Mouse (Mus musculus) kidney, embryonic 14.5 days (tissue): ENCODE measurements around the gene Ero1l. TPM values are rescaled to one million over a fixed set of nuclear protein-coding genes. Genes with fewer than 3 reads are reported as not detected.

Experiments
- ATAC-seq: fragments of 200-750 bp; cut with Nextera tagmentation; 2 replicates; pipeline ENCODE4 v1.8.0; 2017; ENCODE audit warnings: moderate number of reproducible peaks, mild to moderate bottlenecking, moderate TSS enrichment, moderate library complexity; ENCODE audit not compliant: low FRiP score, low TSS enrichment
- H3K27ac ChIP-seq: fragments of 300-500 bp; sonication (generic); 2 replicates; pipeline ENCODE4 v1.5.1; 2014; ENCODE audit warnings: low read depth, mild to moderate bottlenecking, low read length, moderate library complexity, mixed read lengths
- H3K27me3 ChIP-seq: fragments of 300-500 bp; sonication (generic); 2 replicates; pipeline ENCODE4 v1.6.1; 2014; ENCODE audit warnings: mild to moderate bottlenecking, low read length; ENCODE audit not compliant: control insufficient read depth, insufficient read depth
- H3K36me3 ChIP-seq: fragments of 300-500 bp; sonication (generic); 2 replicates; pipeline ENCODE4 v1.6.1; 2014; ENCODE audit warnings: low read length, mixed read lengths; ENCODE audit not compliant: control insufficient read depth, insufficient read depth
- H3K4me1 ChIP-seq: fragments of 300-500 bp; sonication (generic); 2 replicates; pipeline ENCODE4 v1.6.1; 2014; ENCODE audit warnings: low read length, mixed read lengths; ENCODE audit not compliant: control insufficient read depth, insufficient read depth
- H3K4me2 ChIP-seq: fragments of 300-500 bp; sonication (generic); replicated peaks from 2 replicates; pipeline ENCODE4 v1.6.1; 2014; ENCODE audit warnings: low read depth, mild to moderate bottlenecking, low read length
- H3K4me3 ChIP-seq: fragments of 300-500 bp; sonication (generic); 2 replicates; pipeline ENCODE4 v1.5.1; 2014; ENCODE audit warnings: mild to moderate bottlenecking, low read length
- H3K9ac ChIP-seq: fragments of 300-500 bp; sonication (generic); 2 replicates; pipeline ENCODE4 v1.6.1; 2014; ENCODE audit warnings: low read depth, mild to moderate bottlenecking, low read length, moderate library complexity
- H3K9me3 ChIP-seq: fragments of 300-500 bp; sonication (generic); 2 replicates; pipeline ENCODE4 v1.6.1; 2016; ENCODE audit warnings: low read length; ENCODE audit not compliant: control insufficient read depth
- WGBS: fragments of 180-500 bp; shearing (Covaris S2); extraction: QIAGEN DNeasy Blood & Tissue Kit; methylation state at CpG from one replicate; pipeline ENCODE4 v1.1.7; 2014; 5-methylcytosine and 5-hydroxymethylcytosine counted together
- polyA plus RNA-seq: library from polyadenylated mRNA; unstranded; fragments of >200 nt; fragmentation: Nextera tagmentation; extraction: Ambion mirVana; gene quantifications from 2 replicates; pipeline ENCODE4 v1.2.1, GENCODE M21; 2014

Gene Ero1l
- polyA plus RNA-seq, 1 experiment from 2014 or later, result 30.3 TPM

- Histone ChIP-seq H3K4me1 (no peaks in the 10 kb centered on the region), H3K27ac (no peak overlapping the region), H3K36me3 (no peaks in the 10 kb centered on the region), H3K9me3 (no peaks in the 10 kb centered on the region), H3K4me3 (no peak overlapping the region), H3K27me3 (no peaks in the 10 kb centered on the region), H3K9ac (no peak overlapping the region), H3K4me2 (no peak overlapping the region)
- 84% methylated on average over 3 of the region's 3 CpGs for WGBS
- ATAC-seq, result no peak
These were observed 54.6 kb downstream of the Ero1l start for GRCm38 (mm10) chr14:45263831-45264592.

- no peak overlapping the region for H3K4me2 ChIP-seq
- ATAC-seq, result no peak
- H3K36me3 ChIP-seq, result no peaks in the 10 kb centered on the region
- H3K27me3 ChIP-seq, result no peaks in the 10 kb centered on the region
- no peak overlapping the region for H3K9ac ChIP-seq
- WGBS, result 90% methylated on average over 4 of the region's 4 CpGs
- no peak overlapping the region for H3K4me3 ChIP-seq
- H3K9me3 ChIP-seq, result no peaks in the 10 kb centered on the region
- H3K4me1 ChIP-seq, result no peaks in the 10 kb centered on the region
- H3K27ac ChIP-seq, result no peak overlapping the region
These were observed 67.0 kb downstream of the Ero1l start for GRCm38 (mm10) chr14:45251548-45252076.

GRCm38 (mm10) chr14:45241613-45242012 is 77.0 kb downstream of the Ero1l start:
- no peak overlapping the region for H3K9ac ChIP-seq
- H3K4me2 ChIP-seq, result no peak overlapping the region
- no peak overlapping the region for H3K27ac ChIP-seq
- H3K9me3 ChIP-seq, result no peaks in the 10 kb centered on the region
- WGBS, result 50% methylated on average over 1 of the region's 1 CpGs
- no peaks in the 10 kb centered on the region for H3K27me3 ChIP-seq
- H3K4me1 ChIP-seq, result no peaks in the 10 kb centered on the region
- H3K36me3 ChIP-seq, result no peaks in the 10 kb centered on the region
- H3K4me3 ChIP-seq, result no peak overlapping the region
- no peak for ATAC-seq

- Histone ChIP-seq H3K9ac (no peak overlapping the region), H3K4me2 (no peak overlapping the region), H3K4me3 (no peak overlapping the region), H3K27me3 (no peaks in the 10 kb centered on the region), H3K27ac (no peak overlapping the region), H3K4me1 (no peaks in the 10 kb centered on the region), H3K36me3 (no peaks in the 10 kb centered on the region), H3K9me3 (no peaks in the 10 kb centered on the region)
- 69% methylated on average over 2 of the region's 2 CpGs for WGBS
- ATAC-seq, result no peak
These were observed 79.5 kb downstream of the Ero1l start for GRCm38 (mm10) chr14:45239042-45239441.

Other genes with a start within 250 kb of the Ero1l start
- gene Gpr137c, start 99.1 kb downstream of the Ero1l start, polyA plus RNA-seq, result 2.3 and 3.9 TPM in 2 replicates
- 8.6 and 14.2 TPM in 2 replicates for gene Txndc16, start 98.4 kb downstream of the Ero1l start, polyA plus RNA-seq
- gene Psmc6, start 11.0 kb upstream of the Ero1l start, polyA plus RNA-seq, result 198 and 227 TPM in 2 replicates
- 70.9 and 81.2 TPM in 2 replicates for gene Styx, start 32.3 kb upstream of the Ero1l start, polyA plus RNA-seq
- gene Gnpnat1, start 86.1 kb upstream of the Ero1l start, polyA plus RNA-seq, result 56.3 and 74.5 TPM in 2 replicates
- 147 and 172 TPM in 2 replicates for gene Fermt2, start 211.3 kb upstream of the Ero1l start, polyA plus RNA-seq